Mouse (Mus musculus) layer of hippocampus, adult 9-11 months (tissue): Measurements from ENCODE around the gene Tenm2.

Experiments used
- DNase-seq: peaks from one replicate; pipeline ENCODE4 v3.0.0; 2022

Tenm2 gene

GRCm38 (mm10) chr11:36096219-36096618 lies 1139.5 kb downstream of the Tenm2 start:
- peak; percentile 64 for DNase-seq

- DNase-seq, result no peak
Measured at GRCm38 (mm10) chr11:36090210-36090609, 1145.6 kb downstream of the Tenm2 start.

GRCm38 (mm10) chr11:36081399-36082053 lies 1154.2 kb downstream of the Tenm2 start:
- no peak for DNase-seq

GRCm38 (mm10) chr11:36080766-36081165 lies 1155.0 kb downstream of the Tenm2 start:
- no peak for DNase-seq

- no peak for DNase-seq
Measured at GRCm38 (mm10) chr11:36078391-36078790, 1157.4 kb downstream of the Tenm2 start.

GRCm38 (mm10) chr11:36074015-36074567 lies 1161.7 kb downstream of the Tenm2 start:
- DNase-seq, result no peak

- peak; percentile 81 for DNase-seq
Measured at GRCm38 (mm10) chr11:36073074-36073818, 1162.5 kb downstream of the Tenm2 start.

- DNase-seq, result no peak
Measured at GRCm38 (mm10) chr11:36072646-36073045, 1163.1 kb downstream of the Tenm2 start.

GRCm38 (mm10) chr11:36072038-36072437 lies 1163.7 kb downstream of the Tenm2 start:
- DNase-seq, result no peak

- no peak for DNase-seq
Measured at GRCm38 (mm10) chr11:36059325-36059843, 1176.4 kb downstream of the Tenm2 start.

GRCm38 (mm10) chr11:36056525-36056924 lies 1179.2 kb downstream of the Tenm2 start:
- DNase-seq, result no peak

- DNase-seq, result no peak
Measured at GRCm38 (mm10) chr11:36054323-36054722, 1181.4 kb downstream of the Tenm2 start.

- DNase-seq, result no peak
Measured at GRCm38 (mm10) chr11:36053457-36053856, 1182.3 kb downstream of the Tenm2 start.

- DNase-seq, result no peak
Measured at GRCm38 (mm10) chr11:36052598-36052997, 1183.2 kb downstream of the Tenm2 start.

- no peak for DNase-seq
Measured at GRCm38 (mm10) chr11:36052091-36052490, 1183.7 kb downstream of the Tenm2 start.

- DNase-seq, result no peak
Measured at GRCm38 (mm10) chr11:36049547-36049946, 1186.2 kb downstream of the Tenm2 start.

GRCm38 (mm10) chr11:36045681-36046276 lies 1190.0 kb downstream of the Tenm2 start:
- DNase-seq, result peak; percentile 64

GRCm38 (mm10) chr11:36041411-36041810 lies 1194.4 kb downstream of the Tenm2 start:
- no peak for DNase-seq

- DNase-seq, result no peak
Measured at GRCm38 (mm10) chr11:36040508-36041233, 1195.1 kb downstream of the Tenm2 start.

- no peak for DNase-seq
Measured at GRCm38 (mm10) chr11:36039825-36040224, 1195.9 kb downstream of the Tenm2 start.

GRCm38 (mm10) chr11:36038386-36038785 lies 1197.4 kb downstream of the Tenm2 start:
- no peak for DNase-seq

- DNase-seq, result no peak
Measured at GRCm38 (mm10) chr11:36037311-36037710, 1198.5 kb downstream of the Tenm2 start.
